Mouse (Mus musculus) frontal cortex, postnatal 14 days (tissue): ENCODE measurements around the gene Slc34a3.
A peak's percentile ranks its signal among the peaks of the same experiment; 100 is the strongest.
"Not testable (repeated sequence)": the region's sequence is repeated elsewhere in the genome, so short reads cannot be mapped to it uniquely, and the experiment has no call there.

ENCODE experiments used
- DNase-seq, 2 experiments: peaks; one replicate each; pipeline ENCODE4 v3.0.0; 2022; ENCODE audit warnings: low spot score in 2 of 2

Slc34a3 gene

GRCm38 (mm10) chr2:25234050-25234449 is at the start of gene Slc34a3:
Gene Slc34a3, minus strand, starts transcription at chr2:25234364.
- DNase-seq, result no peak

GRCm38 (mm10) chr2:25278928-25279882 is 45.0 kb upstream of the Slc34a3 start:
- peak in 1 of 2 experiments; percentile 70 for DNase-seq

- DNase-seq, result no peak
Measured at GRCm38 (mm10) chr2:25273010-25273409, 38.8 kb upstream of the Slc34a3 start.

GRCm38 (mm10) chr2:25272515-25272914 is 38.4 kb upstream of the Slc34a3 start:
- no peak for DNase-seq

GRCm38 (mm10) chr2:25271827-25272511 is 37.8 kb upstream of the Slc34a3 start, which contains the start of the genes Ssna1 and Anapc2:
Gene Ssna1, minus strand, starts transcription at chr2:25272438.
Gene Anapc2, plus strand, starts transcription at chr2:25272478.
- DNase-seq, result peak; percentile 94 to 98

- no peak for DNase-seq
Measured at GRCm38 (mm10) chr2:25267746-25268309, 33.7 kb upstream of the Slc34a3 start.

- no peak for DNase-seq
Measured at GRCm38 (mm10) chr2:25267241-25267640, 33.1 kb upstream of the Slc34a3 start.

- no peak for DNase-seq
Measured at GRCm38 (mm10) chr2:25266720-25267119, 32.6 kb upstream of the Slc34a3 start.

GRCm38 (mm10) chr2:25265897-25266656 is 31.9 kb upstream of the Slc34a3 start:
- DNase-seq, result no peak

GRCm38 (mm10) chr2:25264851-25265250 is 30.7 kb upstream of the Slc34a3 start:
- no peak for DNase-seq

GRCm38 (mm10) chr2:25264286-25264660 is 30.1 kb upstream of the Slc34a3 start:
- DNase-seq, result no peak

- DNase-seq, result no peak
Measured at GRCm38 (mm10) chr2:25263623-25264285, 29.6 kb upstream of the Slc34a3 start.

- DNase-seq, result no peak
Measured at GRCm38 (mm10) chr2:25262795-25263622, 28.8 kb upstream of the Slc34a3 start.

- peak; percentile 89 to 93 for DNase-seq
Measured at GRCm38 (mm10) chr2:25262291-25262767, 28.2 kb upstream of the Slc34a3 start, which contains the start of gene Tprn. Gene Tprn, plus strand, starts transcription at chr2:25262618.

GRCm38 (mm10) chr2:25261870-25262269 is 27.7 kb upstream of the Slc34a3 start:
- DNase-seq, result no peak

GRCm38 (mm10) chr2:25258887-25259286 is 24.7 kb upstream of the Slc34a3 start:
- no peak for DNase-seq

GRCm38 (mm10) chr2:25257250-25257649 is 23.1 kb upstream of the Slc34a3 start:
- not testable (repeated sequence) for DNase-seq

GRCm38 (mm10) chr2:25256443-25257109 is 22.4 kb upstream of the Slc34a3 start:
- not testable (repeated sequence) for DNase-seq

- peak; percentile 71 to 83 for DNase-seq
Measured at GRCm38 (mm10) chr2:25255284-25255779, 21.2 kb upstream of the Slc34a3 start, which contains the start of gene Tmem203. Gene Tmem203, plus strand, starts transcription at chr2:25255439.
